Mouse (Mus musculus): ENCODE measurements around the gene Sf3b6.

Sf3b6 gene

DNA sequence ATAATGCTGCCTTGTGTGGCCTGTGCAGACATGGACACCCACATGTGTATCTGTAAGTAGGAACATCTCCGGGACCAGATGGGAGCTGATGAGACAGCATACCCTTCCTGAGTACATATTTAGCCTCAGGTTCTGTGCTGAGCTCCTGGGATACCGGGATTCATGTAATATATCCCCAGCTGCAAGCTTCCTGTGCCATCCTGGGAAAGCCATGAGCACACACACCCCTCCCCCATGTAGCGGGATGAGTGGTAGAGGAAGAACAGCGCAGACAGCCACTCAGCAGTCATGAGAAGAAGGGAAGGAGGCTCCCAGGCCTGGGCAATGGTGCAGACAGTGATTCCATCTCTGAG, 47.0 kb downstream of the Sf3b6 start:
- POLR2A ChIA-PET: interaction anchor here in 3 of 4 experiments (0.7 to 12.5 kb wide), 15 partner anchors 8 to 70 kb away, joined by 3 to 102 read pairs (median 3); partner anchors contain the start of genes Mfsd2b (in 3 of the 3), Atad2b (in 2 of the 3) and Wdcp (in 2 of the 3)
- CTCF ChIA-PET: interaction anchor here in 2 of 4 experiments (0.7 to 2.6 kb wide), 5 partner anchors 8 to 534 kb away, joined by 3 to 11 read pairs (median 8); partner anchors contain the start of genes Fkbp1b (in 1 of the 2) and Mfsd2b (in 1 of the 2)

DNA sequence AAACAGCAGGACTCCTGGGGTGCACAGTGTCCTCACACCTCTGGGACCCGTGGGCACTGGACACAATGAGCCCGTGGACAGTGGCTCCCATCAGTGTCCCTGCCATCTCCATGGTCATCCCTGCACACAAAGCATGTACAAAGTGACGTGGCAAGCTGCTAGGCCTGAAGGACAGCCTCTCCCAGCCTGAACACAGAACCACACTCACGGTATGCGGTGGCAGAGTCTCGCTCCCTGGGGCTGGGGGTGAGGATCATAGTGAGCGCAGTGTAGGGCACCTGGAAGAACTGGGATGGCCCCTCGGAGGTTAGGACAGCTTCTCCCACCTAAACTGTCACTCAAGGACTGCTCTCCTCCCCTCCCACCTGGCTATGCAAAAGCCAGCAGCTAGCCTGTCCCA, 51.6 kb downstream of the Sf3b6 start:
- ChIA-PET CTCF (interaction anchor here in 2 of 4 experiments (0.6 to 2.2 kb wide), 3 partner anchors 11 to 138 kb away, joined by 3 to 5 read pairs (median 3); partner anchors contain the start of gene Atad2b (in 1 of the 2)), POLR2A (interaction anchor here in 3 of 4 experiments (0.6 to 12.5 kb wide), 11 partner anchors 9 to 220 kb away, joined by 3 to 87 read pairs (median 3); partner anchors contain the start of gene Atad2b (in 2 of the 3))

DNA sequence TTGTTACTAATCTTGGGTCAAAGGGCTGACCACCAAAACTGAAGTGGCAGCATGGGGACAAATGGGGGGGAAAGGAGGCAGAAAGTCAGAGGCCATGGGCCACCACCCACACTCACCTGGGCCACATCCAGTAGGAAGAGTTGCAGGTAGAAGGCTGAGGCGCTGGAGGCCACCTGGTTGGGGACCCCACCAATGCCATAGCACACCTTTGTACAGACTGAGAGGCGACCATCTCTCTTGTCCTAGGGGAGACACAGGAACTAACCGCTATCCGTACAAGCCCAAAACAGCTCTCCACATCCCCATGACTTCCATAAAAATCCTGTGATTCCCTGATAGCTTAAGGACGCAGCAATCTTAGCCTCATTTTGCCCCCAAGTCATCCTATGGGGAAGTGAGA, 53.9 kb downstream of the Sf3b6 start:
- ChIA-PET POLR2A (interaction anchor here in 3 of 4 experiments (0.6 to 12.5 kb wide), 9 partner anchors 9 to 283 kb away, joined by 3 to 102 read pairs (median 5); partner anchors contain the start of gene Atad2b (in 2 of the 3)), CTCF (interaction anchor here in 2 of 4 experiments (0.6 to 1.5 kb wide), 4 partner anchors 8 to 47 kb away, joined by 3 to 8 read pairs (median 4); partner anchors contain the start of gene Atad2b (in 1 of the 2))

DNA sequence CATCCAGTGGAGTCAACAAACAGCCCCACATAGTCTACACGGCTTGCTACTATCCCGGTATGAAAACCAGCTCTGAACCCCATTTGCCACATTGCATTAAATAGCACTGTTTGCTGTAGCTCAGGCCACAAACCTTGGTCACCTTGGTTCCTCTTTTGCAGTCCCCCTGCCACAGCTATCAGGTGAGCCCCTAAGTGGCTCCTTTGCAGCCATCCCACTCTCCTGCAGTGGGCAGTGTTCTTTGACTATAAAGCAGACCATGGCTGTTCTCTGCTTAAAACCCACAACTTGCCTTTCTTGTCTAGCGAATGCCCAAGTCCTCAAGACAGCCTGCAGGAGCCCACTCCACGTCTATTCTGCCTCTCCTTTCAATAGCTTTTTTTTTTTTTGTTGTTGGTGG, 54.9 kb downstream of the Sf3b6 start:
- ChIA-PET POLR2A (interaction anchor here (0.5 to 6.3 kb wide), 19 partner anchors 8 to 117 kb away, joined by 3 to 102 read pairs (median 4); partner anchors contain the start of genes Atad2b (in 2 of the 4), Fam228b (in 1 of the 4) and Pfn4 (in 1 of the 4)), CTCF (interaction anchor here (0.6 to 1.5 kb wide), 11 partner anchors 9 to 1563 kb away, joined by 3 to 8 read pairs (median 3); partner anchors contain the start of gene Atad2b (in 2 of the 4))

DNA sequence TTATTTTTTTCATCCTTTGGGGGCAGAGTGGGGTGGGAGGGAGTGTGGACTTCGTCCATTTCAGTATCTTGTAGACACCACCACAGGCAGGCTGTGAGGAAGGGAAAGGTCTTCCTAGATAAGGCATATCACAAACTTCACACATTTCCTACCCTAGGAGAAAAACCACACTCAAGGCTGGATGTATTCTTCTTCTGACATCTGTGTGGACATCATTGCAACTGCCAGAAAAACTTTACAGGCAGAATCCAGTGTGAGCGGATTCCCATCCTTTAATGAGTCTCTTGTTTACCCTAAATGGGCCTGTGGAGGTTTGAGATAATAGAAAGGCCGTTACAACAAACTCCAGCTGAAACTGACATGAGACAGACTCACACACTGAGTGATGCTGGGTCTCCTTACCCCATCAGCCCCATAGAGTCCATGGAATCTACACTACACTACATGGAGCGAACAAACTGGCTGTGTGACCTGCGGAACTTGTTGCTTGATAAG, 55.7 kb downstream of the Sf3b6 start:
- POLR2A ChIA-PET: interaction anchor here (0.7 to 6.3 kb wide), 20 partner anchors 10 to 280 kb away, joined by 3 to 102 read pairs (median 8); partner anchors contain the start of genes Atad2b (in 3 of the 4), Fam228b (in 1 of the 4), Gm3625 (in 1 of the 4) and Itsn2 (in 1 of the 4)
- CTCF ChIA-PET: interaction anchor here in 3 of 4 experiments (0.7 to 1.5 kb wide), 6 partner anchors 10 to 1564 kb away, joined by 3 to 8 read pairs (median 3); partner anchors contain the start of gene Atad2b (in 2 of the 3)

DNA sequence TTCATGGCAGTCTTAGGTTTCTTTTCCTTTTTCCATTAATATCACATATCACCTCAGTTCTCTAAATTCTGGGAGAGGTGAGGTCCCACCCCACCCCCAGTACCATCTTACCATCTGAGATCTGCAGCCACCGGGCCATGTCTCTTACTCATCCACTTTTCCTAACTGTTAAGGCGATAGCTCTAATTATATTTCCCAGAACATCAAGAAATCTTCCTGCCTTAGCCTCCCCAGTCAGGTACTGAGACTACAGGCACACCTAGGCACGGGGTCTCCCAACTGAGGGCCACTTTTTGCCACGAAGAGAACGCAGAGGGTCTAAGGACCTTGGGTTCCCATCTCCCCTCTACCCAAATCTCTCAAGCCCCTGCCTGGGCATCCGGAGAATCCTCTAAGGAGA, 56.2 kb downstream of the Sf3b6 start:
- CTCF ChIA-PET: interaction anchor here in 3 of 4 experiments (0.6 to 1.8 kb wide), 10 partner anchors 9 to 257 kb away, joined by 3 to 13 read pairs (median 5); partner anchors contain the start of gene Atad2b (in 3 of the 3)
- POLR2A ChIA-PET: interaction anchor here (0.5 to 6.3 kb wide), 48 partner anchors 9 to 1079 kb away, joined by 3 to 102 read pairs (median 7); partner anchors contain the start of genes Atad2b (in 3 of the 4), Fam228b (in 1 of the 4), Gm3625 (in 1 of the 4) and Itsn2 (in 1 of the 4)

DNA sequence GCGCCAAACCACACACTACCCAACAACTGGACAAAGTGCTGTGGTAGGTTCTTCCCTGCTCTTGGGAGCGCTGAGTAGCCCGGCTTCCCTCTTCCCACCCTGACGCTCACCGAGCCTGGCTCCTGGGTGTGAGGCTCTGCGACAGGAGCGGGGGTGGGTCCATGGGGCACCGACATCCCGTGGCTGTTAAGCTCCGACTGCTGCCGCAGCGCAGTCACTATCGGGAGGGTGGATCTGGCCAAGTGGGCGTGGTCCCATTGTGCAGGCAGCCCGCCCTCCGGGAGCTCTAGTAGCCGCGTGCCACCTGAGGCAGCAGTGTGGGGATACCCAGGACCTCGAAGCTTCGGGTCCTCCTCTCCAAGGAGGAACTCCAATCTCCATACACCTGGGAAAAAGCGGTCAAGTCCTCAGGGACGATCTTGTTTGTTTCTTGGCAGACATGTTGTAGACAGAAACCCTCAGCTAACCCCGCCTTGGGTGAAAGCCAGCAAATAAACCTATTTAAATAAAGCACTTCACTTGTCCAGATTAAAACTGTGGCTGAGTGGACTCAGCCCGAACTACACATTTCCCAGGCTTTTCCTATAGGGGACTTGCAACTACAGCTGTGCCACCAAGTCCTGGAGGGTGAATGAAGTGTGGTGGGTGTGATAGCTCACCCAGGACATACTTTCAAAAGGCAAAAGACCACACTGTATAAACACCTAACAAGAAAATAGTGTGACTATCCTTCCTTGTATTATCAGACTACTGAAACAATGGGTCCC, 57.0 kb downstream of the Sf3b6 start, which contains the start of gene Mfsd2b:
Mfsd2b (minus strand) TSS at position 199 of the 767 bp plus-strand sequence.
- ChIA-PET CTCF (interaction anchor here (0.5 to 1.8 kb wide), 14 partner anchors 10 to 400 kb away, joined by 3 to 13 read pairs (median 5); partner anchors contain the start of genes Atad2b (in 3 of the 4), Gm3625 (in 1 of the 4) and Itsn2 (in 1 of the 4)), POLR2A (interaction anchor here (0.6 to 6.3 kb wide), 58 partner anchors 8 to 282 kb away, joined by 3 to 102 read pairs (median 6); partner anchors contain the start of genes Atad2b (in 4 of the 4), Sf3b6 (in 2 of the 4), Fam228b (in 1 of the 4) and Fkbp1b (in 1 of the 4))

DNA sequence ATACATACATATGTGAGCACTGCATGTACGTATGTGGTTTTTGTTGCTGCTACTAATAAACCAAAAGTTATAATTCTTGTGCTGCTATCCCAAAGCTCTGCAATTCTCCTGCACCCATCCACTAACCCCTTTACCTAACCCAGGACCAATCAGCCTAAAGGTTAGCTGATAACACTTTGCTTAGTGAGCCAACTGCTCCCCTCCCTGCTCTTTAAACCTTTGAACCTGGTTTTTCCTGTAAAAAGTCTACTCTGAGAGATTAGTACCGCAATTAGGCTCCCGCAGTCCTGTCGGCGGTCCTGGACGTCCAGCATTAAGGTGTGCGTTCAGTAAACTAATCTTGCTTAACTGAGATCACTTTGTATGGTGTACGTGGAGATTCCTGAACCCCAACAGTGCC, 58.3 kb downstream of the Sf3b6 start:
- ChIA-PET CTCF (interaction anchor here in 1 of 4 experiments (0.5 kb wide), 1 partner anchor 20 kb away, joined by 6 read pairs; no protein-coding TSS in a partner anchor), POLR2A (interaction anchor here in 3 of 4 experiments (0.5 to 6.3 kb wide), 17 partner anchors 9 to 198 kb away, joined by 3 to 102 read pairs (median 22); partner anchors contain the start of gene Atad2b (in 1 of the 3))

Measured in embryonic stem cell, embryonic (primary cell).